7 mouse cellular contexts compared by ENCODE assay signal in genomic region chr5:96921973-96922715, GRCm38 (mm10).
DNase-seq lines count a peak whose midpoint lies in the region; ATAC-seq and TF ChIP-seq lines count a peak whose summit lies in the region.

No protein-coding gene starts in this region.

- no peaks in the 10 kb centered on the region for H3K27me3 ChIP-seq in embryonic facial prominence, embryonic 12.5 days
- H3K27me3 ChIP-seq in hindbrain, postnatal 0 days (ENCODE audit: insufficient read depth, low read length): no peaks in the 10 kb centered on the region
- no peaks in the 10 kb centered on the region for H3K27me3 ChIP-seq in liver, embryonic 16.5 days (ENCODE audit: control insufficient read depth, insufficient read depth, low read depth, low read length)

- ATAC-seq in embryonic facial prominence, embryonic 12.5 days (ENCODE audit: insufficient number of reproducible peaks, insufficient read depth, low FRiP score, low TSS enrichment): 0 out of 2 replicates have a peak, but pooled peaks have one; percentile 47
- no peak for ATAC-seq in hindbrain, postnatal 0 days
- no peak for ATAC-seq in liver, embryonic 16.5 days (ENCODE audit: low read depth)

- H3K27ac ChIP-seq in embryonic facial prominence, embryonic 12.5 days: peak overlapping the region; percentile 41; the same call in 1 of the 2 replicates
- 0 out of 2 replicates have a peak overlapping the region, but pooled peaks have one; percentile 48 for H3K27ac ChIP-seq in hindbrain, postnatal 0 days
- peak overlapping the region; percentile 99 for H3K27ac ChIP-seq in liver, embryonic 16.5 days (ENCODE audit: low read length)

- H3K4me3 ChIP-seq in embryonic facial prominence, embryonic 12.5 days: no peak overlapping the region
- H3K4me3 ChIP-seq in hindbrain, postnatal 0 days (ENCODE audit: low read length): no peak overlapping the region
- peak overlapping the region; percentile 28 for H3K4me3 ChIP-seq in liver, embryonic 16.5 days (ENCODE audit: low read depth, low read length)

- H3K36me3 ChIP-seq in embryonic facial prominence, embryonic 12.5 days: no peaks in the 10 kb centered on the region
- no peaks in the 10 kb centered on the region for H3K36me3 ChIP-seq in hindbrain, postnatal 0 days (ENCODE audit: insufficient read depth, low read length)
- no peaks in the 10 kb centered on the region for H3K36me3 ChIP-seq in liver, embryonic 16.5 days (ENCODE audit: control insufficient read depth, insufficient read depth)

- no peaks in the 10 kb centered on the region for H3K9me3 ChIP-seq in embryonic facial prominence, embryonic 12.5 days
- no peaks in the 10 kb centered on the region for H3K9me3 ChIP-seq in hindbrain, postnatal 0 days (ENCODE audit: low read length)
- no peaks in the 10 kb centered on the region for H3K9me3 ChIP-seq in liver, embryonic 16.5 days (replicated peaks; ENCODE audit: control insufficient read depth, low read length)

- WGBS in embryonic facial prominence, embryonic 12.5 days: 68% methylated on average over 11 of the region's 11 CpGs
- 68% methylated on average over 11 of the region's 11 CpGs for WGBS in hindbrain, postnatal 0 days
- 23% methylated on average over 11 of the region's 11 CpGs for WGBS in liver, embryonic 16.5 days (ENCODE audit: insufficient replicate concordance)

- peak; percentile 62 to 69 for DNase-seq in adrenal gland, postnatal 36 days
- no peak for DNase-seq in hindbrain, postnatal 0 days (ENCODE audit: low spot score)
- DNase-seq in right cerebral cortex, postnatal 36 days (ENCODE audit: low spot score in 2 of 2): no peak
- no peak for DNase-seq in right cerebral cortex, adult 18-20 months
- DNase-seq in layer of hippocampus, adult 9-10 months (ENCODE audit: low spot score): no peak

- H3K4me1 ChIP-seq in embryonic facial prominence, embryonic 12.5 days: peaks cover 14% of the 10 kb centered on the region
- H3K4me1 ChIP-seq in hindbrain, postnatal 0 days (ENCODE audit: insufficient read depth, low read length): 0 out of 2 replicates have a peak, but pooled peaks cover 7% of the 10 kb centered on the region
- H3K4me1 ChIP-seq in liver, embryonic 16.5 days (ENCODE audit: control insufficient read depth, low read depth, low read length): peaks cover 71% of the 10 kb centered on the region

- H3K4me2 ChIP-seq in embryonic facial prominence, embryonic 12.5 days (replicated peaks): no peak overlapping the region
- no peak overlapping the region for H3K4me2 ChIP-seq in hindbrain, postnatal 0 days (ENCODE audit: low read depth, low read length)
- H3K4me2 ChIP-seq in liver, embryonic 16.5 days (ENCODE audit: low read depth, low read length): peak overlapping the region; percentile 63

- no peak overlapping the region; the same call in 1 of the 2 replicates for H3K9ac ChIP-seq in embryonic facial prominence, embryonic 12.5 days
- H3K9ac ChIP-seq in hindbrain, postnatal 0 days (replicated peaks; ENCODE audit: low read length): no peak overlapping the region
- peak overlapping the region; percentile 57 for H3K9ac ChIP-seq in liver, embryonic 16.5 days (ENCODE audit: low read depth, low read length)

- TF ChIP-seq CTCF in hindbrain, postnatal 0 days (IDR thresholded peaks at IDR 0.05; ENCODE audit: low read depth): no peak

Comparison
In these comparisons a context has a peak if more than half of its experiments do, and no peak if none do; other contexts are left out.
1. DNase-seq: peak in adrenal gland, postnatal 36 days (2 of 2); none in hindbrain, postnatal 0 days (single experiment), right cerebral cortex, postnatal 36 days (0 of 2), right cerebral cortex, adult 18-20 months (single experiment) and layer of hippocampus, adult 9-10 months (single experiment).
2. H3K27ac ChIP-seq: peak in every context shown above with its lines; median percentile 99 in liver, embryonic 16.5 days; 48 in hindbrain, postnatal 0 days; 41 in embryonic facial prominence, embryonic 12.5 days.